Mouse (Mus musculus) G1E (cell line): ENCODE measurements around the gene Aasdh.

Source experiments
- CTCF ChIP-seq: IDR thresholded peaks from 2 replicates; pipeline ENCODE4 v1.5.1; 2012; ENCODE audit warnings: low read depth, low read length, inconsistent platforms, mixed read lengths
- GATA1 ChIP-seq: IDR thresholded peaks from 2 replicates; pipeline ENCODE4 v1.6.1; 2012; ENCODE audit warnings: borderline replicate concordance, low read length, inconsistent platforms, mixed read lengths
- POLR2AphosphoS5 ChIP-seq: IDR thresholded peaks from 2 replicates; pipeline ENCODE4 v1.6.1; 2012; ENCODE audit warnings: low read depth, low read length, inconsistent platforms; ENCODE audit not compliant: insufficient replicate concordance
- TAL1 ChIP-seq: conservative IDR thresholded peaks from 2 replicates; pipeline ENCODE4 v1.6.1; 2012; ENCODE audit warnings: low read depth, low read length, inconsistent platforms, mixed read lengths

DNA sequence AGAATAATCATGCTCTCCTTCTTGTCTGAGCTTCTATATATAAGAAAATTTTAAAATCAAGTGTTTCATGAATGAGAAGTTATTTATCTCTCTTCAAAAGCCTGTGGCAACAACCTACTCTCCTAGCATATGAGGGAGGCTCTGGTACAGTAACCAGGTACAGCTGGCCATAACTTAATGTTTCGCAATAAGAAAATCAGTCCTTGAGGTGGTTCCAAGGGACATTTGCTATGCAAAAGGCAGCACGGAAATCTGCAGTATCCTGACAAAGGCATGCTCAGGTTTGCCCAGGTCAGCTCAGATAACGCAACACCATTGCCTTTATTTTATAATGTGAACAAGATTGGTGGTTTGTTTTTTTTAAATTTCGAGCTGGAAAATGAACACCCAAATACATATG lies 36.7 kb upstream of the Aasdh start:
- TF ChIP-seq GATA1 (no peak), CTCF (no peak), POLR2AphosphoS5 (no peak), TAL1 (no peak)
